Mouse (Mus musculus): Measurements from ENCODE around the gene Hist1h3i. TPM values are rescaled to one million over a fixed set of nuclear protein-coding genes. Genes with fewer than 3 reads are reported as not detected.
"Not testable (repeated sequence)": the region's sequence is repeated elsewhere in the genome, so short reads cannot be mapped to it uniquely, and the experiment has no call there.

Gene Hist1h3i
- polyA plus RNA-seq, 1 experiment from 2014 or later = 84.8 TPM

GRCm38 (mm10) chr13:21811074-21811473, 27.9 kb upstream of the Hist1h3i start:
- not testable (repeated sequence) for H3K4me3 ChIP-seq (ENCODE audit: control insufficient read depth in 1 of 2, insufficient read depth in 1 of 2, low read depth in 1 of 2, low read length in 2 of 2); H3K27ac ChIP-seq (replicated peaks in 1 of 2; ENCODE audit: control insufficient read depth in 1 of 2, insufficient read depth in 1 of 2, low read depth in 2 of 2, low read length in 2 of 2); H3K36me3 ChIP-seq (ENCODE audit: control insufficient read depth, insufficient read depth, low read length); H3K4me2 ChIP-seq (ENCODE audit: low read length); H3K27me3 ChIP-seq (ENCODE audit: control insufficient read depth, insufficient read depth, low read length); H3K9ac ChIP-seq (ENCODE audit: low read length); H3K9me3 ChIP-seq (ENCODE audit: control insufficient read depth, low read length); H3K4me1 ChIP-seq (ENCODE audit: control insufficient read depth in 2 of 2, insufficient read depth in 2 of 2, low read length in 2 of 2)
- ATAC-seq (ENCODE audit: insufficient number of reproducible peaks, insufficient read depth, low FRiP score, low read depth) = peak; percentile 22; the same call in 1 of the 2 replicates
- no CpG with 5 or more reads among the region's 8 CpGs for WGBS

- not testable (repeated sequence) for H3K4me2 ChIP-seq (ENCODE audit: low read length); H3K27ac ChIP-seq (replicated peaks in 1 of 2; ENCODE audit: control insufficient read depth in 1 of 2, insufficient read depth in 1 of 2, low read depth in 2 of 2, low read length in 2 of 2); H3K36me3 ChIP-seq (ENCODE audit: control insufficient read depth, insufficient read depth, low read length); H3K27me3 ChIP-seq (ENCODE audit: control insufficient read depth, insufficient read depth, low read length); H3K4me1 ChIP-seq (ENCODE audit: control insufficient read depth in 2 of 2, insufficient read depth in 2 of 2, low read length in 2 of 2); H3K4me3 ChIP-seq (ENCODE audit: control insufficient read depth in 1 of 2, insufficient read depth in 1 of 2, low read depth in 1 of 2, low read length in 2 of 2); H3K9ac ChIP-seq (ENCODE audit: low read length); H3K9me3 ChIP-seq (ENCODE audit: control insufficient read depth, low read length)
- peak; percentile 96 for ATAC-seq (ENCODE audit: insufficient number of reproducible peaks, insufficient read depth, low FRiP score, low read depth)
- no CpG with 5 or more reads among the region's 23 CpGs for WGBS
Observed at GRCm38 (mm10) chr13:21810073-21810472, 26.9 kb upstream of the Hist1h3i start, which contains the start of the genes Hist1h2bq and Hist1h2ao. Gene Hist1h2bq, minus strand, starts transcription at chr13:21810197. Gene Hist1h2ao, plus strand, starts transcription at chr13:21810465.

- 0 out of 2 replicates have a peak, but pooled peaks have one; percentile 38 for ATAC-seq (ENCODE audit: insufficient number of reproducible peaks, insufficient read depth, low FRiP score, low read depth)
- WGBS = no CpG with 5 or more reads among the region's 4 CpGs
- not testable (repeated sequence) for H3K4me1 ChIP-seq (ENCODE audit: control insufficient read depth in 2 of 2, insufficient read depth in 2 of 2, low read length in 2 of 2); H3K27ac ChIP-seq (replicated peaks in 1 of 2; ENCODE audit: control insufficient read depth in 1 of 2, insufficient read depth in 1 of 2, low read depth in 2 of 2, low read length in 2 of 2); H3K36me3 ChIP-seq (ENCODE audit: control insufficient read depth, insufficient read depth, low read length); H3K9me3 ChIP-seq (ENCODE audit: control insufficient read depth, low read length); H3K9ac ChIP-seq (ENCODE audit: low read length); H3K4me3 ChIP-seq (ENCODE audit: control insufficient read depth in 1 of 2, insufficient read depth in 1 of 2, low read depth in 1 of 2, low read length in 2 of 2); H3K4me2 ChIP-seq (ENCODE audit: low read length); H3K27me3 ChIP-seq (ENCODE audit: control insufficient read depth, insufficient read depth, low read length)
Observed at GRCm38 (mm10) chr13:21803058-21803457, 19.9 kb upstream of the Hist1h3i start.

GRCm38 (mm10) chr13:21797163-21797562, 14.0 kb upstream of the Hist1h3i start:
- ATAC-seq (ENCODE audit: insufficient number of reproducible peaks, insufficient read depth, low FRiP score, low read depth); H3K9me3 ChIP-seq (ENCODE audit: control insufficient read depth, low read length); H3K9ac ChIP-seq (ENCODE audit: low read length); H3K36me3 ChIP-seq (ENCODE audit: control insufficient read depth, insufficient read depth, low read length); H3K27me3 ChIP-seq (ENCODE audit: control insufficient read depth, insufficient read depth, low read length); H3K4me2 ChIP-seq (ENCODE audit: low read length); H3K4me3 ChIP-seq (ENCODE audit: control insufficient read depth in 1 of 2, insufficient read depth in 1 of 2, low read depth in 1 of 2, low read length in 2 of 2); H3K27ac ChIP-seq (replicated peaks in 1 of 2; ENCODE audit: control insufficient read depth in 1 of 2, insufficient read depth in 1 of 2, low read depth in 2 of 2, low read length in 2 of 2); H3K4me1 ChIP-seq (ENCODE audit: control insufficient read depth in 2 of 2, insufficient read depth in 2 of 2, low read length in 2 of 2): not testable (repeated sequence)

GRCm38 (mm10) chr13:21795584-21795983, 12.4 kb upstream of the Hist1h3i start:
- ATAC-seq (ENCODE audit: insufficient number of reproducible peaks, insufficient read depth, low FRiP score, low read depth) = no peak
- 91% methylated on average over 7 of the region's 7 CpGs for WGBS
- Histone ChIP-seq H3K27me3 (ENCODE audit: control insufficient read depth, insufficient read depth, low read length) (no peaks in the 10 kb centered on the region), H3K4me1 (ENCODE audit: control insufficient read depth in 2 of 2, insufficient read depth in 2 of 2, low read length in 2 of 2) (peaks cover under 1 to 5% of the 10 kb centered on the region in 2 experiments; a peak in 1 of 4 replicates), H3K36me3 (ENCODE audit: control insufficient read depth, insufficient read depth, low read length) (no peaks in the 10 kb centered on the region), H3K4me2 (ENCODE audit: low read length) (no peak overlapping the region), H3K9ac (ENCODE audit: low read length) (no peak overlapping the region), H3K9me3 (ENCODE audit: control insufficient read depth, low read length) (no peaks in the 10 kb centered on the region), H3K27ac (replicated peaks in 1 of 2; ENCODE audit: control insufficient read depth in 1 of 2, insufficient read depth in 1 of 2, low read depth in 2 of 2, low read length in 2 of 2) (no peak overlapping the region), H3K4me3 (ENCODE audit: control insufficient read depth in 1 of 2, insufficient read depth in 1 of 2, low read depth in 1 of 2, low read length in 2 of 2) (no peak overlapping the region)

- 4% methylated on average over 18 of the region's 18 CpGs for WGBS
- Histone ChIP-seq H3K9ac (ENCODE audit: low read length) (peak overlapping the region; percentile 72), H3K27ac (replicated peaks in 1 of 2; ENCODE audit: control insufficient read depth in 1 of 2, insufficient read depth in 1 of 2, low read depth in 2 of 2, low read length in 2 of 2) (peak overlapping the region in 1 of 2 experiments; percentile 33; a peak in 2 of 4 replicates), H3K4me3 (ENCODE audit: control insufficient read depth in 1 of 2, insufficient read depth in 1 of 2, low read depth in 1 of 2, low read length in 2 of 2) (peak overlapping the region; percentile 26 to 31; a peak in 3 of 4 replicates), H3K4me1 (ENCODE audit: control insufficient read depth in 2 of 2, insufficient read depth in 2 of 2, low read length in 2 of 2) (peaks cover 5 to 19% of the 10 kb centered on the region in 2 experiments; a peak in 3 of 4 replicates), H3K36me3 (ENCODE audit: control insufficient read depth, insufficient read depth, low read length) (no peaks in the 10 kb centered on the region), H3K27me3 (ENCODE audit: control insufficient read depth, insufficient read depth, low read length) (no peaks in the 10 kb centered on the region), H3K4me2 (ENCODE audit: low read length) (peak overlapping the region; percentile 70), H3K9me3 (ENCODE audit: control insufficient read depth, low read length) (no peaks in the 10 kb centered on the region)
- no peak for ATAC-seq (ENCODE audit: insufficient number of reproducible peaks, insufficient read depth, low FRiP score, low read depth)
Observed at GRCm38 (mm10) chr13:21790601-21791283, 7.6 kb upstream of the Hist1h3i start.

GRCm38 (mm10) chr13:21789925-21790324, 6.8 kb upstream of the Hist1h3i start:
- H3K4me2 ChIP-seq (ENCODE audit: low read length) = no peak overlapping the region
- H3K27ac ChIP-seq (replicated peaks in 1 of 2; ENCODE audit: control insufficient read depth in 1 of 2, insufficient read depth in 1 of 2, low read depth in 2 of 2, low read length in 2 of 2) = no peak overlapping the region
- H3K4me1 ChIP-seq (ENCODE audit: control insufficient read depth in 2 of 2, insufficient read depth in 2 of 2, low read length in 2 of 2) = peaks cover 5 to 21% of the 10 kb centered on the region in 2 experiments; a peak in 3 of 4 replicates
- no peaks in the 10 kb centered on the region for H3K36me3 ChIP-seq (ENCODE audit: control insufficient read depth, insufficient read depth, low read length)
- H3K9me3 ChIP-seq (ENCODE audit: control insufficient read depth, low read length) = no peaks in the 10 kb centered on the region
- H3K27me3 ChIP-seq (ENCODE audit: control insufficient read depth, insufficient read depth, low read length) = no peaks in the 10 kb centered on the region
- no peak overlapping the region for H3K4me3 ChIP-seq (ENCODE audit: control insufficient read depth in 1 of 2, insufficient read depth in 1 of 2, low read depth in 1 of 2, low read length in 2 of 2)
- no peak overlapping the region for H3K9ac ChIP-seq (ENCODE audit: low read length)
- ATAC-seq (ENCODE audit: insufficient number of reproducible peaks, insufficient read depth, low FRiP score, low read depth) = no peak
- WGBS = 64% methylated on average over 6 of the region's 6 CpGs

All from heart, embryonic 14.5 days (tissue).